Mouse (Mus musculus) intestine, embryonic 15.5 days (tissue): Measurements from ENCODE around the gene Vmn1r25. TPM values are rescaled to one million over a fixed set of nuclear protein-coding genes. Genes with fewer than 3 reads are reported as not detected.
"Not testable (repeated sequence)": the region's sequence is repeated elsewhere in the genome, so short reads cannot be mapped to it uniquely, and the experiment has no call there.

Experiments used
- ATAC-seq: fragments of 200-750 bp; cut with Nextera tagmentation; 2 replicates; pipeline ENCODE4 v1.8.0; 2017; ENCODE audit warnings: moderate TSS enrichment, moderate library complexity
- H3K27ac ChIP-seq: fragments of 300-500 bp; sonication (generic); 2 replicates; pipeline ENCODE4 v1.5.1; 2015; ENCODE audit warnings: mild to moderate bottlenecking, inconsistent platforms
- H3K27me3 ChIP-seq: fragments of 300-500 bp; sonication (generic); replicated peaks from 2 replicates; pipeline ENCODE4 v1.6.1; 2015; ENCODE audit warnings: inconsistent platforms
- H3K36me3 ChIP-seq: fragments of 300-500 bp; sonication (generic); 2 replicates; pipeline ENCODE4 v1.6.1; 2015; ENCODE audit warnings: inconsistent platforms
- H3K4me1 ChIP-seq: fragments of 300-500 bp; sonication (generic); replicated peaks from 2 replicates; pipeline ENCODE4 v1.6.1; 2015; ENCODE audit warnings: inconsistent platforms
- H3K4me2 ChIP-seq: fragments of 300-500 bp; sonication (generic); replicated peaks from 2 replicates; pipeline ENCODE4 v1.6.1; 2015; ENCODE audit warnings: mild to moderate bottlenecking, inconsistent platforms
- H3K4me3 ChIP-seq: fragments of 300-500 bp; sonication (generic); replicated peaks from 2 replicates; pipeline ENCODE4 v1.5.1; 2015; ENCODE audit warnings: inconsistent platforms
- H3K9ac ChIP-seq: fragments of 300-500 bp; sonication (generic); 2 replicates; pipeline ENCODE4 v1.6.1; 2015; ENCODE audit warnings: inconsistent platforms
- H3K9me3 ChIP-seq: fragments of 300-500 bp; sonication (generic); 2 replicates; pipeline ENCODE4 v1.6.1; 2016; ENCODE audit warnings: inconsistent platforms
- WGBS: fragments of 180-500 bp; shearing (Covaris S2); methylation state at CpG from one replicate; pipeline ENCODE4 v1.1.7; 2015; 5-methylcytosine and 5-hydroxymethylcytosine counted together
- polyA plus RNA-seq: library from polyadenylated mRNA; unstranded; fragments of >200 nt; fragmentation: Nextera tagmentation; extraction: Ambion mirVana; gene quantifications from 2 replicates; pipeline ENCODE4 v1.2.1, GENCODE M21; 2015

Vmn1r25 gene
- not detected in 2 replicates for polyA plus RNA-seq

GRCm38 (mm10) chr6:57980710-57981109 is at the start of gene Vmn1r25:
Gene Vmn1r25 (minus strand): TSS chr6:57980810.
- no peak within 1 kb of the TSS for H3K9ac ChIP-seq
- no peak within 1 kb of the TSS for H3K27ac ChIP-seq
- no peaks in the 10 kb centered on the region for H3K27me3 ChIP-seq
- ATAC-seq: no peak
- 60% methylated on average over 3 of the region's 3 CpGs for whole genome bisulfite sequencing
- H3K4me1 ChIP-seq: no peaks in the 10 kb centered on the region
- H3K4me2 ChIP-seq: no peak within 1 kb of the TSS
- no peaks in the 10 kb centered on the region for H3K36me3 ChIP-seq
- no peak within 1 kb of the TSS for H3K4me3 ChIP-seq
- no peaks in the 10 kb centered on the region for H3K9me3 ChIP-seq

GRCm38 (mm10) chr6:58017478-58017877 is 36.9 kb upstream of the Vmn1r25 start:
- H3K4me2 ChIP-seq, H3K27me3 ChIP-seq, H3K9me3 ChIP-seq, H3K4me3 ChIP-seq, H3K9ac ChIP-seq, H3K27ac ChIP-seq, ATAC-seq, H3K4me1 ChIP-seq, H3K36me3 ChIP-seq: not testable (repeated sequence)
- WGBS: 90% methylated on average over 21 of the region's 21 CpGs

- no peaks in the 10 kb centered on the region for H3K36me3 ChIP-seq
- no peak within 1 kb of the TSS for H3K27ac ChIP-seq
- no peak for ATAC-seq
- H3K9me3 ChIP-seq: no peaks in the 10 kb centered on the region
- 93% methylated on average over 1 of the region's 1 CpGs for WGBS
- H3K4me3 ChIP-seq: no peak within 1 kb of the TSS
- no peak within 1 kb of the TSS for H3K9ac ChIP-seq
- H3K4me1 ChIP-seq: no peaks in the 10 kb centered on the region
- no peak within 1 kb of the TSS for H3K4me2 ChIP-seq
- H3K27me3 ChIP-seq: no peaks in the 10 kb centered on the region
These were observed 34.4 kb upstream of the Vmn1r25 start, which contains the start of gene Vmn1r26 for GRCm38 (mm10) chr6:58015059-58015458. Gene Vmn1r26 (minus strand): TSS chr6:58015159.

GRCm38 (mm10) chr6:57961403-57961802 is 19.2 kb downstream of the Vmn1r25 start, which contains the start of gene Vmn1r24:
Gene Vmn1r24 (minus strand): TSS chr6:57961503.
- H3K4me1 ChIP-seq, H3K4me2 ChIP-seq, ATAC-seq, H3K27me3 ChIP-seq, H3K4me3 ChIP-seq, H3K9ac ChIP-seq, H3K36me3 ChIP-seq, H3K9me3 ChIP-seq, H3K27ac ChIP-seq: not testable (repeated sequence)
- 81% methylated on average over 1 of the region's 1 CpGs for WGBS

Other genes with a start within 250 kb of the Vmn1r25 start
- 30.9 and 32.3 TPM in 2 replicates for gene Vopp1, start 155.7 kb downstream of the Vmn1r25 start, polyA plus RNA-seq
- not detected in 2 replicates for gene Vmn1r21, start 130.5 kb downstream of the Vmn1r25 start, polyA plus RNA-seq
- gene Vmn1r22, start 72.8 kb downstream of the Vmn1r25 start, polyA plus RNA-seq: not detected in 2 replicates
- not detected in 2 replicates for gene Vmn1r23, start 54.0 kb downstream of the Vmn1r25 start, polyA plus RNA-seq
- not detected in 2 replicates for gene Vmn1r24, start 19.3 kb downstream of the Vmn1r25 start, polyA plus RNA-seq
- not detected in 2 replicates for gene Vmn1r26, start 34.3 kb upstream of the Vmn1r25 start, polyA plus RNA-seq
- gene Vmn1r27, start 238.0 kb upstream of the Vmn1r25 start, polyA plus RNA-seq: not detected in 2 replicates